Mouse (Mus musculus) hindbrain, embryonic 11.5 days (tissue): ENCODE data around the gene Mei1. TPM values are rescaled to one million over a fixed set of nuclear protein-coding genes. Genes with fewer than 3 reads are reported as not detected.
"Not testable (repeated sequence)": the region's sequence is repeated elsewhere in the genome, so short reads cannot be mapped to it uniquely, and the experiment has no call there.

Experiments
- ATAC-seq: fragments of 200-750 bp; cut with Nextera tagmentation; 2 replicates; pipeline ENCODE4 v1.8.0; 2017; ENCODE audit warnings: mild to moderate bottlenecking, moderate TSS enrichment, moderate library complexity; ENCODE audit not compliant: low FRiP score
- DNase-seq: peaks from one replicate; pipeline ENCODE4 v3.0.0-alpha.2; 2015; ENCODE audit warnings: low spot score
- H3K27ac ChIP-seq: fragments of 300-500 bp; sonication (generic); 2 replicates; pipeline ENCODE4 v1.5.1; 2014; ENCODE audit warnings: mild to moderate bottlenecking, low read depth, low read length
- H3K27me3 ChIP-seq: fragments of 300-500 bp; sonication (generic); 2 replicates; pipeline ENCODE4 v1.6.1; 2014; ENCODE audit warnings: mild to moderate bottlenecking, low read length, moderate library complexity, mixed read lengths; ENCODE audit not compliant: control insufficient read depth, insufficient read depth
- H3K36me3 ChIP-seq: fragments of 300-500 bp; sonication (generic); 2 replicates; pipeline ENCODE4 v1.6.1; 2014; ENCODE audit warnings: mild to moderate bottlenecking, low read length, moderate library complexity, mixed read lengths; ENCODE audit not compliant: control insufficient read depth, insufficient read depth
- H3K4me1 ChIP-seq: fragments of 300-500 bp; sonication (generic); replicated peaks from 2 replicates; pipeline ENCODE4 v1.6.1; 2014; ENCODE audit warnings: low read length, mixed read lengths; ENCODE audit not compliant: control insufficient read depth, insufficient read depth
- H3K4me2 ChIP-seq: fragments of 300-500 bp; sonication (generic); replicated peaks from 2 replicates; pipeline ENCODE4 v1.6.1; 2014; ENCODE audit warnings: mild to moderate bottlenecking, low read depth, low read length
- H3K4me3 ChIP-seq: fragments of 300-500 bp; sonication (generic); 2 replicates; pipeline ENCODE4 v1.5.1; 2014; ENCODE audit warnings: low read depth, low read length
- H3K9ac ChIP-seq: fragments of 300-500 bp; sonication (generic); 2 replicates; pipeline ENCODE4 v1.6.1; 2014; ENCODE audit warnings: low read depth, low read length
- H3K9me3 ChIP-seq: fragments of 300-500 bp; sonication (generic); 2 replicates; pipeline ENCODE4 v1.6.1; 2016; ENCODE audit warnings: low read length; ENCODE audit not compliant: control insufficient read depth
- WGBS: fragments of 180-500 bp; shearing (Covaris S2); extraction: QIAGEN DNeasy Blood & Tissue Kit; methylation state at CpG from one replicate; pipeline ENCODE4 v1.1.7; 2014; 5-methylcytosine and 5-hydroxymethylcytosine counted together
- polyA plus RNA-seq: library from polyadenylated mRNA; unstranded; fragments of >200 nt; fragmentation: Nextera tagmentation; extraction: Ambion mirVana; gene quantifications from 2 replicates; pipeline ENCODE4 v1.2.1, GENCODE M21; 2014

The Mei1 gene
- polyA plus RNA-seq, 1 experiment from 2014 or later = not detected

DNA sequence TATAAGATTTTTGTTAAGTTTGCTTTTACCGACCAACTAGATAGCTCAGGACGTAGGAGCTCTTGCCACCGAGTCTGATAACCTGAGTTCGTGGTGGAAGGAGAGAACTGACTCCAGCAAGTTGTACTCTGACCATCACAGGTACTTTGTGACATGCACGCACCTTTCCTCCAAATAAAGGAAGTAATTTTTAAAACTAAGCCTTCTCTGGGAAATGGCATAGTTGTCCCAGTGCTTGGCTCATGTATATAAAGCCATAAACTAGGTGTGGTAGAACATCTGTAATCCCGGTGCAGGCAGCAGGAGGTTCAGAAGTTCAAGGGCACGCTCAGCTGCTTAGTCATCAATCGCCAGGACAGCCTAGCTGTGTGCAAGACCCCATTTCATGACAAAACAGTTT is 50.7 kb downstream of the Mei1 start:
- ATAC-seq = no peak
- 90% methylated on average over 8 of the region's 8 CpGs for WGBS

DNA sequence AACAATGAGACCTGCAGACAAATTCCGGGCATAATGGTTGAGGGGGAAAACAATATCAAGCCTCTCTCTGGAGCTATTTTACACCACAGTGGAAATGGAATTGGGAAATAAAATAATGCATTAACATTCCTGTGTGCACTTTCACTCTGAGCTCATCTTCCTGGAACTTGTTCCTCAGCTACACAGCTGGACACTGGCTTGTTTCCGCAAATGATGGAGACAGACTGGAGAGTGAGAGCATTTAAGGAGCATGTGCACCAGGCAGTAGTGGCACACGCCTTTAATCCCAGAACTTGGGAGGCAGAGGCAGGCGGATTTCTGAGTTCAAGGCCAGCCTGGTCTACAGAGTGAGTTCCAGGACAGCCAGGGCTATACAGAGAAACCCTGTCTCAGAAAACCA is 56.9 kb downstream of the Mei1 start:
- H3K27me3 ChIP-seq, ATAC-seq, H3K9me3 ChIP-seq, H3K27ac ChIP-seq, H3K4me3 ChIP-seq, H3K36me3 ChIP-seq, H3K4me1 ChIP-seq, H3K9ac ChIP-seq, H3K4me2 ChIP-seq, DNase-seq: not testable (repeated sequence)
- 83% methylated on average over 4 of the region's 4 CpGs for WGBS

More for the DNA sequence above, 50.7 kb downstream of the Mei1 start:
- Histone ChIP-seq H3K9ac (no peak overlapping the region), H3K4me3 (no peak overlapping the region), H3K27me3 (no peaks in the 10 kb centered on the region), H3K27ac (no peak overlapping the region), H3K4me2 (no peak overlapping the region), H3K36me3 (no peaks in the 10 kb centered on the region), H3K9me3 (no peaks in the 10 kb centered on the region), H3K4me1 (no peaks in the 10 kb centered on the region)
- no peak for DNase-seq

- peak within 1 kb of the TSS; percentile 47; the same call in 1 of the 2 replicates for H3K27ac ChIP-seq
- H3K9ac ChIP-seq = peak within 1 kb of the TSS; percentile 84
- DNase-seq (peak; percentile 98), ATAC-seq (peak; percentile 99)
- H3K36me3 ChIP-seq = no peaks in the 10 kb centered on the region
- WGBS = 2% methylated on average over 74 of the region's 74 CpGs
- peak within 1 kb of the TSS; percentile 77 for H3K4me3 ChIP-seq
- H3K4me1 ChIP-seq = peaks cover 2% of the 10 kb centered on the region
- peak within 1 kb of the TSS; percentile 94 for H3K4me2 ChIP-seq
- H3K9me3 ChIP-seq = no peaks in the 10 kb centered on the region
- no peaks in the 10 kb centered on the region for H3K27me3 ChIP-seq
These were observed 57.9 kb downstream of the Mei1 start, which contains the start of gene Ccdc134 for GRCm38 (mm10) chr15:82127426-82128374. Gene Ccdc134 (plus strand): TSS chr15:82127922.

DNA sequence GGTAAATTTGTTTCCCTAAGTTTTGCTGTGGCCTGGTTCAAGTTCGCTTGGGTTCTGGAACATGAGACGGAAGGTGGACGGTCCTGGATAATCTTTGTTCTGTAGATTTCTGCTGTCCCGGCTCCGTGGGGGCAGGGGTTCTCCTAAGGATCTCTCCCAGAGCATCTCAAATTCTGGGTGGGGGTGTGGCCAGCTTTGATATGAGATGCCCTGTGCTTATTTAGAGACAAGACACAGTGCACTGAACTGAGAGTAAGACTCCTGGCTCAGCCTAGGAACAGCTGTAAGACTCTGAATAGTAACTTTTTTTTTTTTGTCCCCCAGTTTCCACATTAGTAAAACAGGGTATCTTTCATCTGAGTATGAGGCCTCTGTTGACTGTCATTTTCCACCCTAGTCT is 58.6 kb downstream of the Mei1 start:
- under 1% methylated on average over 5 of the region's 5 CpGs for WGBS

GRCm38 (mm10) chr15:82130599-82130998 is 60.8 kb downstream of the Mei1 start:
- no peak overlapping the region for H3K4me3 ChIP-seq
- no peaks in the 10 kb centered on the region for H3K9me3 ChIP-seq
- DNase-seq (no peak), ATAC-seq (no peak)
- H3K27ac ChIP-seq = no peak overlapping the region
- no peaks in the 10 kb centered on the region for H3K27me3 ChIP-seq
- WGBS = 70% methylated on average over 7 of the region's 7 CpGs
- no peak overlapping the region for H3K9ac ChIP-seq
- H3K4me2 ChIP-seq = no peak overlapping the region
- H3K36me3 ChIP-seq = no peaks in the 10 kb centered on the region
- peaks cover 2% of the 10 kb centered on the region for H3K4me1 ChIP-seq

More for the DNA sequence above, 58.6 kb downstream of the Mei1 start:
- Histone ChIP-seq H3K4me2 (peak overlapping the region; percentile 94), H3K9me3 (no peaks in the 10 kb centered on the region), H3K4me3 (peak overlapping the region; percentile 77), H3K27me3 (no peaks in the 10 kb centered on the region), H3K27ac (no peak overlapping the region), H3K36me3 (no peaks in the 10 kb centered on the region), H3K9ac (peak overlapping the region; percentile 84), H3K4me1 (peaks cover 2% of the 10 kb centered on the region)
- ATAC-seq (no peak), DNase-seq (peak; percentile 31)

- no peaks in the 10 kb centered on the region for H3K9me3 ChIP-seq
- 90% methylated on average over 4 of the region's 4 CpGs for WGBS
- ATAC-seq = no peak
These were observed 65.6 kb downstream of the Mei1 start for GRCm38 (mm10) chr15:82135372-82135771.

DNA sequence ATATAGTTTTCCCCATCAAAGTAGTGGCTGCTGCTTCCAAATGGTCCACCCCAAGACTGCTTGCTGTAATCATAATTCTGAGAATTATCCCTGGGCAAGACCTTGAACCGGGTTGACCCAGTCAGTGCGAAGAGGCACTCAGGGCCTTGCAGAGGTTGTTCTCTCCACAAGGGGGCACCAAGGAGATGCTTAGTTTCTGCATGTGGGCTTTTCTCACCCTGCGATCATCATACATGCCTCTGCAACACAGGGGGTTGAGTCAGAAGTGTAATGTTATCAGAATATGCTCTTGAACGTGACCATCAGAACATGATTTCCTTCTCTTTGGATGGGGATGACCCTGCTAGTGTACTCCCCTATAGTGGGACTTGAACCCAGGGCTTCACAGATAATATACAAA is 68.8 kb downstream of the Mei1 start:
- no peak for ATAC-seq
- Histone ChIP-seq H3K27me3 (no peaks in the 10 kb centered on the region), H3K27ac (no peak overlapping the region), H3K36me3 (peaks cover 3% of the 10 kb centered on the region; the same call in 1 of the 2 replicates), H3K4me3 (no peak overlapping the region), H3K4me1 (no peaks in the 10 kb centered on the region), H3K9me3 (no peaks in the 10 kb centered on the region), H3K9ac (no peak overlapping the region), H3K4me2 (no peak overlapping the region)
- 48% methylated on average over 4 of the region's 4 CpGs for WGBS
- DNase-seq = peak; percentile 79

More at GRCm38 (mm10) chr15:82135372-82135771, 65.6 kb downstream of the Mei1 start:
- Histone ChIP-seq H3K27ac (no peak overlapping the region), H3K4me2 (no peak overlapping the region), H3K9ac (no peak overlapping the region), H3K36me3 (no peaks in the 10 kb centered on the region), H3K4me1 (no peaks in the 10 kb centered on the region), H3K4me3 (no peak overlapping the region), H3K27me3 (no peaks in the 10 kb centered on the region)
- no peak for DNase-seq

- DNase-seq = no peak
- no peaks in the 10 kb centered on the region for H3K27me3 ChIP-seq
- no peaks in the 10 kb centered on the region for H3K9me3 ChIP-seq
- no peak overlapping the region for H3K4me3 ChIP-seq
- no peak overlapping the region for H3K9ac ChIP-seq
- 93% methylated on average over 8 of the region's 8 CpGs for WGBS
- peaks cover 3% of the 10 kb centered on the region; the same call in 1 of the 2 replicates for H3K36me3 ChIP-seq
- no peak overlapping the region for H3K27ac ChIP-seq
- H3K4me2 ChIP-seq = no peak overlapping the region
- no peak for ATAC-seq
- 0 out of 2 replicates have a peak, but pooled peaks cover 2% of the 10 kb centered on the region for H3K4me1 ChIP-seq
These were observed 69.4 kb downstream of the Mei1 start for GRCm38 (mm10) chr15:82139196-82139595.
